Mouse (Mus musculus) liver, adult (tissue): ENCODE measurements around the gene Lrrc74a.

Experiments
- GATA4 ChIP-seq: IDR thresholded peaks from 2 replicates; pipeline ENCODE4 v1.6.1; 2014; ENCODE audit warnings: mild to moderate bottlenecking, low read length; ENCODE audit not compliant: insufficient replicate concordance

Gene Lrrc74a

GRCm38 (mm10) chr12:86768986-86769580 is 34.9 kb downstream of the Lrrc74a start:
- no peak for TF ChIP-seq GATA4

- no peak for TF ChIP-seq GATA4
Measured at GRCm38 (mm10) chr12:86769819-86770218, 35.6 kb downstream of the Lrrc74a start.

GRCm38 (mm10) chr12:86770261-86770670 is 36.1 kb downstream of the Lrrc74a start:
- no peak for TF ChIP-seq GATA4

- no peak for TF ChIP-seq GATA4
Measured at GRCm38 (mm10) chr12:86770927-86771326, 36.8 kb downstream of the Lrrc74a start.

- no peak for TF ChIP-seq GATA4
Measured at GRCm38 (mm10) chr12:86771823-86772427, 37.8 kb downstream of the Lrrc74a start.

GRCm38 (mm10) chr12:86772551-86772950 is 38.4 kb downstream of the Lrrc74a start:
- no peak for TF ChIP-seq GATA4

- TF ChIP-seq GATA4, result no peak
Measured at GRCm38 (mm10) chr12:86775561-86776280, 41.6 kb downstream of the Lrrc74a start.

GRCm38 (mm10) chr12:86776341-86776860 is 42.2 kb downstream of the Lrrc74a start:
- TF ChIP-seq GATA4, result no peak

- TF ChIP-seq GATA4, result no peak
Measured at GRCm38 (mm10) chr12:86778531-86778930, 44.4 kb downstream of the Lrrc74a start.

GRCm38 (mm10) chr12:86779206-86779989 is 45.2 kb downstream of the Lrrc74a start:
- no peak for TF ChIP-seq GATA4

GRCm38 (mm10) chr12:86781654-86782202 is 47.6 kb downstream of the Lrrc74a start:
- TF ChIP-seq GATA4, result no peak

- no peak for TF ChIP-seq GATA4
Measured at GRCm38 (mm10) chr12:86786149-86787019, 52.2 kb downstream of the Lrrc74a start.

- no peak for TF ChIP-seq GATA4
Measured at GRCm38 (mm10) chr12:86787020-86787553, 52.9 kb downstream of the Lrrc74a start.

GRCm38 (mm10) chr12:86790100-86790848 is 56.1 kb downstream of the Lrrc74a start:
- TF ChIP-seq GATA4, result no peak

- TF ChIP-seq GATA4, result no peak
Measured at GRCm38 (mm10) chr12:86790849-86791127, 56.6 kb downstream of the Lrrc74a start.
